Mouse (Mus musculus) stomach, postnatal 0 days (tissue): ENCODE results near the gene Wsb2. TPM values are rescaled to one million over a fixed set of nuclear protein-coding genes. Genes with fewer than 3 reads are reported as not detected.

ENCODE experiments used
- ATAC-seq: fragments of 200-750 bp; cut with Nextera tagmentation; 2 replicates; pipeline ENCODE4 v1.8.0; 2017; ENCODE audit not compliant: low FRiP score, low TSS enrichment
- DNase-seq: peaks from one replicate; pipeline ENCODE4 v3.0.0-alpha.2; 2016; ENCODE audit warnings: low spot score
- H3K27ac ChIP-seq: fragments of 300-500 bp; sonication (generic); replicated peaks from 2 replicates; pipeline ENCODE4 v1.5.1; 2014; ENCODE audit warnings: mild to moderate bottlenecking, control low read depth
- H3K27me3 ChIP-seq: fragments of 300-500 bp; sonication (generic); 2 replicates; pipeline ENCODE4 v1.6.1; 2014; ENCODE audit warnings: low read length; ENCODE audit not compliant: control insufficient read depth, insufficient read depth
- H3K36me3 ChIP-seq: fragments of 300-500 bp; sonication (generic); 2 replicates; pipeline ENCODE4 v1.6.1; 2014; ENCODE audit warnings: low read length, mixed read lengths; ENCODE audit not compliant: control insufficient read depth, insufficient read depth
- H3K4me1 ChIP-seq: fragments of 300-500 bp; sonication (generic); replicated peaks from 2 replicates; pipeline ENCODE4 v1.6.1; 2014; ENCODE audit warnings: antibody characterized with exemption; ENCODE audit not compliant: control insufficient read depth, insufficient read depth
- H3K4me2 ChIP-seq: fragments of 300-500 bp; sonication (generic); replicated peaks from 2 replicates; pipeline ENCODE4 v1.6.1; 2014; ENCODE audit warnings: low read depth, mild to moderate bottlenecking, control low read depth, moderate library complexity
- H3K4me3 ChIP-seq: fragments of 300-500 bp; sonication (generic); 2 replicates; pipeline ENCODE4 v1.5.1; 2014; ENCODE audit warnings: low read depth, low read length, control low read depth
- H3K9ac ChIP-seq: fragments of 300-500 bp; sonication (generic); 2 replicates; pipeline ENCODE4 v1.6.1; 2014; ENCODE audit warnings: mild to moderate bottlenecking, low read length, control low read depth, mixed read lengths
- H3K9me3 ChIP-seq: fragments of 300-500 bp; sonication (generic); 2 replicates; pipeline ENCODE4 v1.6.1; 2016; ENCODE audit warnings: low read length; ENCODE audit not compliant: control insufficient read depth
- CTCF ChIP-seq: IDR thresholded peaks from 2 replicates; pipeline ENCODE4 v1.5.1; 2016; ENCODE audit warnings: antibody characterized with exemption, low read depth, mild to moderate bottlenecking, moderate library complexity
- EP300 ChIP-seq: optimal IDR thresholded peaks from 2 replicates; pipeline ENCODE3; 2016; ENCODE audit warnings: antibody characterized with exemption
- WGBS: fragments of 180-500 bp; shearing (Covaris S2); extraction: QIAGEN DNeasy Blood & Tissue Kit; methylation state at CpG from one replicate; pipeline ENCODE4 v1.1.7; 2014; 5-methylcytosine and 5-hydroxymethylcytosine counted together
- polyA plus RNA-seq: library from polyadenylated mRNA; unstranded; fragments of >200 nt; fragmentation: Nextera tagmentation; extraction: Ambion mirVana; gene quantifications from 2 replicates; pipeline ENCODE4 v1.2.1, GENCODE M21; 2015

Gene Wsb2
- 50.0 and 50.3 TPM in 2 replicates for polyA plus RNA-seq

GRCm38 (mm10) chr5:117357129-117357477, at the start of gene Wsb2:
TSS of gene Wsb2 (plus strand) at chr5:117357304.
- ATAC-seq: peak; percentile 31; the same call in 1 of the 2 replicates
- H3K4me2 ChIP-seq: peak within 1 kb of the TSS; percentile 96
- WGBS: 0% methylated on average over 8 of the region's 54 CpGs
- H3K27ac ChIP-seq: peak within 1 kb of the TSS; percentile 97
- H3K4me1 ChIP-seq: peaks cover 8% of the 10 kb centered on the region
- peak; percentile 90 for DNase-seq
- H3K9me3 ChIP-seq: no peaks in the 10 kb centered on the region
- no peaks in the 10 kb centered on the region for H3K36me3 ChIP-seq
- peak within 1 kb of the TSS; percentile 90 for H3K9ac ChIP-seq
- TF ChIP-seq CTCF (no peak), EP300 (no peak)
- peak within 1 kb of the TSS; percentile 97 for H3K4me3 ChIP-seq
- no peaks in the 10 kb centered on the region for H3K27me3 ChIP-seq

- H3K4me2 ChIP-seq: no peak overlapping the region
- H3K9ac ChIP-seq: no peak overlapping the region
- H3K36me3 ChIP-seq: no peaks in the 10 kb centered on the region
- ATAC-seq (peak; percentile 91), DNase-seq (peak; percentile 83)
- H3K9me3 ChIP-seq: no peaks in the 10 kb centered on the region
- H3K4me3 ChIP-seq: no peak overlapping the region
- no peak overlapping the region for H3K27ac ChIP-seq
- H3K27me3 ChIP-seq: no peaks in the 10 kb centered on the region
- H3K4me1 ChIP-seq: no peaks in the 10 kb centered on the region
- peak; percentile 88 for TF ChIP-seq CTCF
- TF ChIP-seq EP300: no peak
- 22% methylated on average over 11 of the region's 11 CpGs for WGBS
Measured at GRCm38 (mm10) chr5:117307699-117308098, 49.4 kb upstream of the Wsb2 start.

- Histone ChIP-seq H3K9ac (peak overlapping the region; percentile 47; the same call in 1 of the 2 replicates), H3K36me3 (no peaks in the 10 kb centered on the region), H3K27ac (peak overlapping the region; percentile 91), H3K27me3 (no peaks in the 10 kb centered on the region), H3K4me3 (peak overlapping the region; percentile 38), H3K4me1 (peaks cover 3% of the 10 kb centered on the region; the same call in 1 of the 2 replicates), H3K4me2 (peak overlapping the region; percentile 59), H3K9me3 (no peaks in the 10 kb centered on the region)
- ATAC-seq (peak; percentile 33; the same call in 1 of the 2 replicates), DNase-seq (peak; percentile 84)
- WGBS: 9% methylated on average over 14 of the region's 14 CpGs
- no peak for TF ChIP-seq EP300
- no peak for TF ChIP-seq CTCF
Measured at GRCm38 (mm10) chr5:117313420-117313819, 43.7 kb upstream of the Wsb2 start.

GRCm38 (mm10) chr5:117313909-117314308, 43.2 kb upstream of the Wsb2 start:
- Histone ChIP-seq H3K36me3 (no peaks in the 10 kb centered on the region), H3K9me3 (no peaks in the 10 kb centered on the region), H3K4me3 (peak overlapping the region; percentile 38), H3K4me2 (peak overlapping the region; percentile 59), H3K27ac (peak overlapping the region; percentile 91), H3K27me3 (no peaks in the 10 kb centered on the region), H3K9ac (peak overlapping the region; percentile 47), H3K4me1 (peaks cover 3% of the 10 kb centered on the region; the same call in 1 of the 2 replicates)
- ATAC-seq: no peak
- peak; percentile 33 for DNase-seq
- WGBS: 19% methylated on average over 10 of the region's 10 CpGs
- TF ChIP-seq EP300: no peak
- no peak for TF ChIP-seq CTCF

- no peaks in the 10 kb centered on the region for H3K9me3 ChIP-seq
- H3K9ac ChIP-seq: no peak overlapping the region; the same call in 1 of the 2 replicates
- 23% methylated on average over 9 of the region's 9 CpGs for WGBS
- no peaks in the 10 kb centered on the region for H3K36me3 ChIP-seq
- no peak for TF ChIP-seq CTCF
- TF ChIP-seq EP300: peak; percentile 60
- peak overlapping the region; percentile 91 for H3K27ac ChIP-seq
- H3K27me3 ChIP-seq: no peaks in the 10 kb centered on the region
- H3K4me3 ChIP-seq: no peak overlapping the region
- ATAC-seq: peak; percentile 61
- peak overlapping the region; percentile 20; the same call in 1 of the 2 replicates for H3K4me2 ChIP-seq
- peaks cover 3% of the 10 kb centered on the region; the same call in 1 of the 2 replicates for H3K4me1 ChIP-seq
- DNase-seq: peak; percentile 76
Measured at GRCm38 (mm10) chr5:117314587-117315428, 42.3 kb upstream of the Wsb2 start.
